Mouse (Mus musculus) cerebellum, postnatal 14 days (tissue): ENCODE data around the gene Scn4a.
"Not testable (repeated sequence)": the region's sequence is repeated elsewhere in the genome, so short reads cannot be mapped to it uniquely, and the experiment has no call there.

ENCODE experiments used
- DNase-seq, 2 experiments: peaks; one replicate each; pipeline ENCODE4 v3.0.0; 2021; ENCODE audit warnings: mixed read lengths in 2 of 2

Gene Scn4a

DNA sequence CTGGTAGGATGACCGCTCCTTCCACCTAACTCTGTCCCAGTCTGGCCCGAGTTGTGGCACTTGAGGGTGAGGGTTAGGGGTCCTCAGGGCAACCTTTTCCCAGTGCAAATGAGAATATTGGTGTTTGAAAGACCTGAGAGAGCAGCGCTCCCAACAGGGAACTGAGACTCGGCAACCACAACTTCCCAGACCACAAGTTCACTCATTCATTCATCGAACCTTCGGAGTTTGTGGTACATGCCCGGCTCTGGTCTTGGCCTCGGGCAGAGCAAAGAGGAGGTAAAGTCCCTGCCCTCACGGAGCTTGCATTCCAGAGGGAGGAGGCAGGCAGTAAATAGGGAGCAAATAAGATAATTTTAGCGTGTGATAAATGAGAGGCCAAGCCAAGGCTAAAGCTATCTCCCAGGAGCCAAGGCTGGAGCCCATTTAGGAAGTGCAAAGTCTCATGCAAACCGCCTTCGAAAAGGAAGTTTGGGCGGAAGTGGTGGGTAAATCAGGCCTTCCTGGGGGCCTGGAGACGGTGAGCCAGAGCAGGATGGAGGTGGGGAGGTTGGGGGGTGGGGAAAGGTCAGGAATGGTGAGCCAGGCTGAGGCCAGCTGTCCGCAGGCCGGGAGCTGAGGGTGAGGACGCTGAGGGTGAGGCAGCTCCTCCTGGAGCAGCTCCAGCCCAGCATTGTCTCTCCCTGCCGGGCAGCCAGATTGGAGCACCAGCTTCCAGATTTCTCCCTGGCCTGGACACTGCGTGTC, 2.5 kb upstream of the Scn4a start:
- peak; percentile 71 for DNase-seq

DNA sequence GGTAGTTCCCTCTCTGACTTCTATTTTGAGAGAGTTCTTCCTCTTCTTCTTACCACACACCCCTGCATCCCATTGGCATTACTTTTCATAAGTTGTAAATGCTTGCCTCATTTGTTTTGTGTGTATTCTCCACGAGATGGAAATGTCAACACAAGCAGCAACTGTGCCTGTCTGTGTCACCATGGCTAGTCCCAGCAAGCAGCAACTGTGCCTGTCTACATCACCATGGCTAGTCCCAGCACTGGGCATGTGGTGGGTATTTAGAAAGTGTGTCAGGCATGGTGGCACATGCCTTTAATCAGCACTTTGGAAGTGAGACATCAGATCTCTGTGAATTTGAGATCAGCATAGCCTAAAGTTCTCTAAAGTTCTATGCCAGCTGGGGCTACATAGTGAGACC, 1.1 kb upstream of the Scn4a start:
- no peak for DNase-seq

DNA sequence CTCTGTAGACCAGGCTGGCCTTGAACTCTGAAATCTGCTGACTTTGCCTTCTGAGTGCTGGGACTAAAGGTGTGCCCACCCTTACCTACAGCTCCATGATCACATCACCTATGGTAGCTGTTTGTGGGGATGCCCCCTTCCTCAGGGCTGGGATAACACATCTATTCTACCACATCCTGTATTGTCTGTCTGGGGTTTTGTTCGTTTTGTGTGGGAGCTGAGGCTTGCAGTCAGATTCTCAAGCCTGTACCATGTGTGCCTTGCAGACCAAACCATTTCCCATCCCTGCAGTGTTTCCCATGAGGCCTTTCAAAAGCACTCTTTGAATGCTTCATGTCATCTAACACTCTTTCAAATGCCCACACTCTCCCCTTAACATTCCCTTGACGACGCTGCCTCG, 1.1 kb downstream of the Scn4a start:
- DNase-seq = no peak

DNA sequence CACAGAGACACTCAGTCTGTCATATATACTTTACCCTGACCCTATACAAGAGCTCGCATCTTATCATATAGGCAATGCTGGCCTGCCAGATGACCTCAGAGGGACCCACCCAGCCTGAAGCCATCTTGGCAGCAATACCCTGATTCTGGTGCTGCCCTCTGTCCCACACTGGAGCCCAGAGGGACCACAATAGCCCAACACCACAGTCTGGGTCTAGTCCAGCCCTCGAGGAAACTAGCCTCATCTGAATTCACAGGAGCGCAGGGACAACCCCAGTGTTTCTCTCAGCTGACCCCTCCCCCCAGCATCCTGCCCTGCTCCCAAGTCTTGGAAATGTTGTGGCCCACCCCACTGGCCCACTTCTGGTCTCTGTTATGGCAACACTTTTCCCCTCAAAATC, 1.8 kb downstream of the Scn4a start:
- no peak for DNase-seq

DNA sequence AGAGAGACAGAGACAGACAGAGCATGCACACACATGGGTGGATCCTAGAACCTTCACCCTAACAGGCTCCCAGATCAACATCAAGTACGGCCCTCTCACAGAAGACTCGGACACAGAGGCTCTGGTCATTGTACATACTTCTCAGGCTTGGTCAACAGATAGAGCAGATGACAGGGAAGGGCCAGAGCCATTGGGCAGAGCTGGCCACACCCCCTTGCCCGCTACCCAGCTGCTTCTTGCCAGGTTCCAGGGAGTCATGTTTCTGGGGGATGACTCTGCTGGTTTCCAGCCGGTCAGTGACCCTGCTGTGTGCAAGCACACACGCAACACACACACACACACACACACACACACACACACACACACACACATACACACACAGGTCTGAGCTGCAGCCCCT, 2.2 kb downstream of the Scn4a start:
- DNase-seq = no peak

DNA sequence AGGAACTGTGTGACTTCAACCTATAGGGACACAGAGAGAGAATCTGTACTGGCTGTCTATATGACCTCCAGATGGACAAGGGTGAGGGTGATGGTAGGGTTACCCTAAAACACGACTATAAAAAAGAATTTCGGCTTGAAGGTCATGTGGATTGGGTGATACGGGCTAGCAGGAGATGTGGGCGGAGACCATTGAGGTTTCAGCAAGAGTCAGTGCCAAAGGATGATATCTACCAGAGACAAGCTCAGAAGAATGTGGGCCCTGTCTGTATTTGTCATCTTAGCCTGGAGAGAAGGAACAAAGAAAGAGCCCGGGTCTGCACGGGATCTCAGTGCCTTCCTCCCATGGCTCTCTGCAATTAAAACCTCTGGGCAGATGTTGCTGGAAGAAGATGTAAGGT, 3.3 kb downstream of the Scn4a start:
- no peak for DNase-seq

DNA sequence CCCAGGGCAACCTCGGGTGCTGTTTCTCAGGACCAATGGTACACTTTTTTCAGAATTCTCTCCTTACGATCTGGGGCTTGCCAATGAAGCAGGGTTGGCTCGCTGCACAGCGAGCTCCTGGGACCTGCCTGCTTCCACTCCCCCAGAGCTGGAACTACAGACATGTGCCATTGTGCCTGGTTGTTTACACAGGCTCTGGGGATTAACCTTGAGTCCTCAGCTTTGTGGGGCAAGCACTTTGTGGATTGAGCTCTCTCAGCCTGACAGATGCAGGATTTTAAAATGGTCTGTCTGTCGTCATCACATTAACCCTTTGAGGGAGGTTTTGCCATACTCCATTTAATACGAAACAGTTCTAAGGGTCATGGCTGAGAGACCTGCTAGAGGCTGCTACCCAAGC, 8.2 kb downstream of the Scn4a start:
- DNase-seq = no peak

DNA sequence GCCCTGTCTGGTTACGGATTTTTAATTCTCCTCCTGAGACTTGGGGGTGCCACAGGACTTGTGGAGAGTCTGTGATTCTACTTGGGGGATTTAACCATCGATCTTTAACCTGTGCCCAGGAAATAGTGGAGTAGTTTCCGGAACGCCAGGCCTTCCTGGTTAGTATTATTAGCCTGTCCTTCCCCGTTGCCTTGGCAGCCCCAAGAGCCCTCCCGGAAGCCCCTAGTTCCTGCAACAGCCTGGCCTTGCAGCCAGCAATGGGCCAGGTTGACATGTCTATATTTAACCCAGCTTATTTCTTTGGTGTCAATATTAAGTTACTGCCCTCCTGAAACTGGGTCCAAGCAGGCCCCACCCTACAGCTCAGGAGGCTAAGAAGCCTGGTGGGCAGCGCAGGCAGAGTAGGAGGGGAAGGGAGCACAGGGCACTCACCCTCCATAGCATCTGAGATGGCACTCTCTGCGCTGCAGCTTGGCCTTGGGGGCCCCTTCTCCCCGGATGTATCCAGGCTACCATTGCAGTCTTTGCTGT, 12.0 kb downstream of the Scn4a start:
- DNase-seq = no peak

DNA sequence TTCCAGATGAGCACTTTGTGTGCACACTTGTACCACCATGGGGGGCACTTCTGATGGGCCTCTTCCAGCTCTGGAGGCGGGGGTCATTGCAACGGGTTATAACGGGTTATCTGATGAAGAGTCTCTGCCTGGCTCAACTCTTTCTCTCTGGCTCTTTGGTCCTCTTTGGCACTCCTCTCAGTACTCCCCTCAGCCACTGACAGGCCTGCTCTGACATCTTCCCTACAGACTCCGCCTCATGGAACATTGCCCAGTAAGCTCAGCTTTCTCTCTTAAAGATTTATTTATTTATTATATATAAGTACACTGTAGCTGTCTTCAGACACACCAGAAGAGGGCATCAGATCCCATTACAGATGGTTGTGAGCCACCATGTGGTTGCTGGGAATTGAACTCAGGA, 13.8 kb downstream of the Scn4a start:
- not testable (repeated sequence) for DNase-seq

DNA sequence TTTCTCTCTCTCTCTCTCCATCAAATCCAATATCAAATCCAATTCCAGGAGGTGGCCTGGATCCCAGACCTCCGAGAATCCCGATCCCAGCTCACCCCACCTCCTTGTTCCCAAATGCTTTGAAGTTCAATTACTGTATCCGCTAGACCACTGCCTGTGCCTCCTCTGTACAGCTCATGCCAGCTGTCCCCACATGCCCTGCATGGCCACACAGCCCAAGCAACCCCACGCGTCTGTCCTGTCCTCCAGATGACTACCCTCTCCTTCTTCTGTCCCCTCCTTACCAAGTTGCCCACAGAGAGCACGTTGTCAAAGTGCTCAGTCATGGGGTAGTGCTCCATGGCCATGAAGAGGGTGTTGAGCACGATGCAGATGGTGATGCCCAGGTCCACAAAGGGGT, 14.2 kb downstream of the Scn4a start:
- no peak for DNase-seq

DNA sequence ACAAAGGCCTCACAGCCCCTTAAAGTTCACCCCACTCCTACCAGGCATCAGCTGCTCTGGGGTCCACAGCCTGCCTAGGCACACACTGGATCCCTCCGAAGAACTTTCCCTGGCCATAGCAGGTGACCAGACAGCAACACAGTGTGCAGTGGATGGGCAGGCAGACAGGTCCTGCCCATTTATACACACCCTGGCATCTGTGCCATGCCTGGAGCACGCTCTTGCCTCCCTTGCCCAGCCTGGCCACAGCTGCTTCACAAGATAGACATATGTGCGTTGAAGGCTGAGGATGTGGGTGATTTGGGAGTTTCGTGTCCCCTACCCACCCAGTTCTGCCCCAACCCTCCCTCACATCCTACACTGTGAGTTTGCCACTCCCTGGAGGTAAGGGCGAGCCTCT, 15.1 kb downstream of the Scn4a start:
- DNase-seq = no peak

DNA sequence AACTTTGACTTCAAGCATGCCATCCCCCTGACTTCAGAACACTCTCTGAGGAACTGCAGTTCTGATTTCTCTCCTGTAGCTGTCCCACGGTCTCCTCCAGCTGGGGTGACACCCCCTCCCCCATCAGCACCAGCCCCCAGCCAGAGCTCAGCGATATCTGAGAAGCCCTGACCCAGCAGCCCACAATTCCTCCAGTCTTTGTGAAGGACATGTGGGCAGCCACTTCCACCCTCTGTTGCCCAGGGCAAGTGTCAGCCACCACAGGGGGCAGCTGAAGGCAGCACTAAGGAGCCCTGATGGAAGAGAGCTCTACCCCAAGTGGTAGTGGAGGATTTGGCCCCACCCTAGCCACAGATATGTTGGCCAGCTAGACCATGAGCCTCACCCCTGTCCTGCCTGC, 19.0 kb downstream of the Scn4a start:
- DNase-seq = no peak

DNA sequence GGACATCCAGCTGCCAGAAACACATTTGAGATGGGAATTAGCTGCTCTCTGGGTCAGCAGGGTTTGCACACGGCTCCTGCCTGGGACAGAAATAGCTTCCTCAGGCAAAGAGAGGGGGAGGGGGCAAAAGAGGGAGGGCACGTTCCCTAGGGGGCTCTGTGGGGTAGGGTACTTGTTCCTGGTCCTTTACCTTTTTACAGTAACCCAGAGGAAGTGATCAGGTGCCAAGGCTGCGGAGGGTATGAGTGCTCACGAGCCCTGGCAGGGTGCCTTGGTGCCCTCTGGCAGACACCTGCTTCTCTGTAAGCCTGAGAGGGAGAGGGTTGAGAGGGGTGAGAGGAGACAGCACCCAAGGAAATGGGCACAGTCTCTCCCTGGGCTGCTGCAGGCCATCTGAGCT, 20.6 kb downstream of the Scn4a start:
- DNase-seq = peak; percentile 41 to 67

DNA sequence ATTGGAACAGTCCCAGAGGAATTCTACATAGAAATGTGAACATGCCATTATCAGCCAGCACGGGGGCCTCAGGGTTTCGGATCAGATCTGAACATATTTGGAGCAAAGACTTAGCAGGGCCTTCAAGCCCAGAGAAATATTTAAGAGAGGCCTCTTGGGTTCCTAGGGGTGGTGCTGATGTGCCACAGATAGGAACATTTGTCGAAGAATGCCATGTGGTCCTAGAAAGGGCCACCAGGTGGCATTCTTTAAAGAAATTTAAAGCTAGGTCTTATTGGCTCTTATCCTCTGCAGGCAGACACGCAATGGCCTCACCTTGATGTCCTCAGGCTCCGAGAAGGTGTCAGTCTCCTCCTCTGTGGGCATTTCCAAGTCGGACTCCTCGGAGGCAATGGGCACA, 23.4 kb downstream of the Scn4a start:
- DNase-seq = peak; percentile 60 to 72

DNA sequence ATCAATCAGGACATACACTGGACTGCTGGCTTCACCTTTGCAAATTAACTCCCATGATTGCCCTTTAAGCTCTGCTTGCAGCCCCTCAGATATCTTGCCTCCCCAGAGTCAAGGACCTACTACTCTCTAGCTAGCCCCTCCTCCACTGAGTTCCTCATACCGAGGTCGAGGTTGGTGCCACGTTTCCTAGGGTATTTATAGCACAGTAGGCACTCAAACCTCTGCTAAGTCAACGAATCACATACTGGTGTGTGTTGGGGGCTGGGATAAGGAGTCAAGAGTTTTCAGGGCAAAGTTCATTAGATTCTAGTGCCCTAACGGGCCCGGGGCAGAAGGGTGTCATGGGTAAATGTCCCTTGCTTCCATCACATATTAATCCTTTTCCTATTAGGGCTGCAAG, 24.0 kb downstream of the Scn4a start:
- DNase-seq = no peak

DNA sequence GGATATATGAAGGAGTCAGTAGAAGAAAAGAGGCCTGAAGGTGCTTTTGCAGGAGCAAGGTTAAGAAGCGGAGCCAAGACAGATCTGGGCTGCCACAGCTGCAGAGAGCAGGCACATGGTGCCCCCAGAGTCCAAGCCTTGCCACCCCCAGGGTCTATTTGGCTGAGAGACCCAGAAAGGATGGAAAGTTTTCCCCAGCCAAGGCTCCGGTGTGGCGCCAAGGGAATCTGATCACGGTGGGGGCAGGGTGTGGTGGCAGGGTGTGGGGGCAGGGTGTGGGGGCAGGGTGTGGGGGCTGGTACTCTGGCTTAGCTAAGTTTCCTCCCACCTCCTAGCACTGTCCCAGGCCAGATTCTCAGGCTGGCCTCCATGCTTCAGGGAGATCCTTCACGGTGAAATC, 24.6 kb downstream of the Scn4a start:
- DNase-seq = no peak

DNA sequence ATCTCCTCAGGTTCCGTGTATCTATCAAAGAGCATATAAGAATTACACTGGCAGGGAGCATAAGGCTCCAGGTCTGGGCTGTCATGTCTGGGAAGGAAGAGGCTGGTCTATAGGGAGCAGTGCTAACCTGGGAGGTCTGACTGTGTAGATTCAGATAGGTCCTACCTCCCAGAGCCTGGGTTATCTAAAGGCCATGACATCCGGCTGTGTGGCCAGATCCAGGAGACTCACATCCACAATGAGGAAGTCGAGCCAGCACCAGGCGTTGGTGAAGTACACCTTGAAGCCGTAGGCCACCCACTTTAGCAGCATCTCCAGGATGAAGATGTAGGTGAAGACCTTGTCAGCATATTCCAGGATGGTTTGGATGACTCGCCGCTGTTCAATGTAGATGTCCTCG, 26.6 kb downstream of the Scn4a start:
- DNase-seq = no peak

DNA sequence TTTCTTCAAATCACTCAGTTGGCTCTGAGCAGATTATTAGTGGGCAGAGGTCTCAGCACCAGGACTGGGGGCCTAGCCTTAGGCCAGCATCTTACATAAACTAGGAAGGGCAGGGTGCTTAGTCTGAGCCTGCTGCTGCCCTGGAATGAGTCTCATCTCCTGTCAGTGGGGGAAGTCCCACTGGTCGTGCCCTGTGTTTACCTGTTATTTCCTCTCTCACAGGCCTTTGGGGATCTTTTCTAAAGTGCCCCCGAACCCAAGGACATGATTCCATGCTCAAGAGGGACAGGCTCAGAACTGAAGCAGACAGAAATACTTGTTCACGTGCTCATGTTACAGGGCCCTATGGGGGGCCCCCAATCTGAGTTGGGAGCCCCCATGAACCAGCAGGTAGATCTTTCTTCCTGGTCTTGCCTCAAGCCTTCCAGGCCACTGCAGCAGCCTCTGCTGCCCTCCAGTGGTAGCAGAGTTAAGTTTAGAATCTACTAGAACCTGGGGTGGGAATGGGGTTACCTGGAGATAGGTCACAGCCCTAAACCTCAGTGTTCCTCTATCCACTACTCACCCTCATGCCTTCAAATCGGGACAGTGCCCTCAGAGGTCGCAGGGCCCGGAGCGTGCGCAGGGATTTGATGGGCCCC, 27.4 kb downstream of the Scn4a start:
- DNase-seq = peak; percentile 86 to 89

DNA sequence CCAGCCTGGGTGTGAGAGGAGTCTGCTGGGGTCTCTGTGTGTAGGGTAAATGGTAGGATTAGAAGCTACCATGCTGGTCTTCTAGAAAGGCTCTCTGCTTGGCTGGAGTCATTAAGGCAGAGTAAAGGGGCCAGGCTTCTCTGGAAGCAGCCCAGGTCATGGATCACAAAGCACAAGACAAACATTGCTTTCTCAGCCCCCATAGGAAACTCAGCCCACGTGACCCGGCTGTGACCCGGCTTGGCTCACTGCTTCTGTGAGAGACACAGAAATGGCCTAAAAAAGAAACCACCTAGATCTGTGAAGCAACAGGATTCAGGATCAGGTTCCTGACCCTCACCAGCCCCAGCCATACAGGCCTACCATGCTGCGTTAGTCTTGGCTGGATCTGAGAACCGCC, 28.2 kb downstream of the Scn4a start:
- DNase-seq = no peak

DNA sequence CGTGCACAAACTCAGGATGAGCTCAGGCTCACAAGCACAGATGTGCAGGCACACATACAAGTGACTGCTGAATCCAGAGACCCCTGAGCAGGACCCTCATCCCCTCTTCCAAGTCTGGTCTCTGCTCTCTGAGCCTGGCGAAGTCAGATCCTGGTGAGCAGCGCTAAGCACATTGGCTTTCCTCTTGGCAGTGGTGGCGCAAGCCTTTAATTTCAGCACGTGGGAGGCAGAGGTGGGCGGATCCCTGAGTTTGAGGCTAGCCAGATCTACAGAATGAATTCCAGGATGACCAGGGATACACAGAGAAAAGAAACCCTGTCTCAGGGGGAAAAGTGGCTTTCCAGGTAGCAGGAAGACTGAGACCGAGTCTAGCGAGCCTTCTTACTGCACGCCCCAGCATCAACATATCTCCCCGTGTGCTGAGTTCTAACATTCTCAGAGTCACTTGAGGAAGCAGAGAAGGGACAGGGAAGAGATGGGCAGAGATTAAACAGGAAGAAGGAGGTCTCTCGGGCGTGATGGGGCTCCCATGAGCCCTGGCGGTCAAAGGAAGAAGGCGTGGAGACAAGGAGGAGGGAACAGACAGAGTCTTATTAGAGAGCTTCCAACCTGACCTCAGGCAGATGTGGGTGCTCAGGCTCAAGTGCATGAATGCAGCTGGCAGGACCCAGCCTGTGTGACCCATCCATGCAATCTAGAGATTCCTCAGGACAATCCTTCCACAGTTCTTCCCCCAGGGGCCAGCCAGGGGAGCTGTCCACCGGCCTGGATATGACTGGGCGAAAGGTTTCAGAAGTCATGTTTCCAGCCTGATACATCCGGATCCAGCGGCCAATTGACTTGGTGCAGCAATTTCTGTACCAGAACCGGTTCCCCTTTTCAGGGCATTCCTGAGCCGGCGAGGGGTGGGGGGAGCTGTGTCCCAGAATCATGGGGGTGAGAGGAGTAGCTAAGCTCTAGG, 34.4 kb downstream of the Scn4a start:
- DNase-seq = no peak

DNA sequence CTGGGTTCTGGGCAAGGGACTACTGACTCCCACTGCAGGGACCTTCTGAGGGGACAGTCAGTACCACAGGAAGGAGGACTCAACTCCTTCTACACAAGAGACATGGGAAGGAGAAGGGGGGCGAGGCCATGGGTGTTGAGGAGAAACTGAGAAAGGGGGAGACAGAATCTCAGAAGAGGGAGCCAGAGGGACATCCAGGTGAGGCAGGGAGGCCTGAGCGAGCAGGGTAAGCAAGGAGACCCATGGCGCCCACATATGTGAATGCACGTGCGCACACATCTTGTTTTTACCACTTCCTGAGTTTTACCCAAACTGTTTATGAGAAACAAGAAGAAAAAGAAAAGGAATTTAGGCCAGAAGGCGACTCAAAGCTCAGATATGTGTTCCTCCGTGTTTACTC, 35.3 kb downstream of the Scn4a start:
- no peak for DNase-seq

DNA sequence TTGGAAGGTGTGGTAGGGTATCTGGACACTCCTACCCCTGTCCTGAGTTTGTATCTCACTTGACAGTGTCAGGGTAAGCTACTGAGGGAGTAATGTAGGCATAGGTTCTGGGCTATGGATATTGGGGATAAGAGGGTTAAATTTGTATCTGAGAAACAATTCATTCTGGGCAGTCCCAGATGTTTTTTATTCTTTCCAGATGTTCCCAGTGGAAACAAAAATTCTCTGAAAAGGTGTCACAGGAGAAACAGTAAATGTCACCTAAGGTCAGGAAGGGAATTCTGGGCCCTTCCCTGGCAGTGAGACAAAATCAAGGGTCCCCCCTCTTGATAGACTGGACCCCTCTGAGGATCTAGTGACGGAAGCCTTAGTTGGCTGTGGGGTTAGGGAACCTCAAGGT, 36.7 kb downstream of the Scn4a start:
- no peak for DNase-seq

DNA sequence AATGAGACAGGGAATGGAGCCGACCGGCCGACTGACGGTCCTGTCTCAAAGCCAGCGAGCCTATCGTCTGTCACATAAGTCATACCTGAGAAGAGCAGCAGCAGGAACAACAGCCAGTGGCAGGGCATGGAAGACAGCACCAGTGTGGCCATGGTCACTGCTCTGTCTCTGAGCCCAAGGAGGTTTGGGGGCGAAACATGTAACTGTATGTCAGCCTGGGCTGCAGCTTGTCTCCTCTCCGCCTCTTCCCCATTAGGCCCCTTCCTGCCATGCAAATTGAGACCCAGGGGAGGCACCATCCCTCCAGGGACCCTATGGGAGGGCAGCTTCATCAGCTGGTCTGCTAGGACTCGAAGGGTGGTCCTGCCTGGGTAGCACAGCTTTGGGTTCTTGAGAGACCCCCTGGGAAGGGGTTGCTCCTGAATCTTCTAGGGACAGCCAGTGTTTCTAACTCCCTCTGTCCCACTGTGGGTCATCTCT, 38.7 kb downstream of the Scn4a start, which contains the start of gene Cd79b:
Gene Cd79b (minus strand): TSS at position 430 of the 480 bp plus-strand sequence.
- DNase-seq = no peak
